Mouse (Mus musculus) kidney, embryonic 16.5 days (tissue): ENCODE results near the gene Mchr1. TPM values are rescaled to one million over a fixed set of nuclear protein-coding genes. Genes with fewer than 3 reads are reported as not detected.

Source experiments
- ATAC-seq: fragments of 200-750 bp; cut with Nextera tagmentation; 2 replicates; pipeline ENCODE4 v1.8.0; 2017; ENCODE audit warnings: moderate TSS enrichment; ENCODE audit not compliant: low FRiP score, low TSS enrichment
- H3K27ac ChIP-seq: fragments of 300-500 bp; sonication (generic); 2 replicates; pipeline ENCODE4 v1.5.1; 2014; ENCODE audit warnings: low read length
- H3K27me3 ChIP-seq: fragments of 300-500 bp; sonication (generic); 2 replicates; pipeline ENCODE4 v1.6.1; 2014; ENCODE audit warnings: low read length, control low read depth, mixed read lengths; ENCODE audit not compliant: insufficient read depth
- H3K36me3 ChIP-seq: fragments of 300-500 bp; sonication (generic); 2 replicates; pipeline ENCODE4 v1.6.1; 2014; ENCODE audit warnings: low read length, control low read depth, mixed read lengths; ENCODE audit not compliant: insufficient read depth
- H3K4me1 ChIP-seq: fragments of 300-500 bp; sonication (generic); 2 replicates; pipeline ENCODE4 v1.6.1; 2014; ENCODE audit warnings: low read length, control low read depth, mixed read lengths; ENCODE audit not compliant: insufficient read depth
- H3K4me2 ChIP-seq: fragments of 300-500 bp; sonication (generic); replicated peaks from 2 replicates; pipeline ENCODE4 v1.6.1; 2014; ENCODE audit warnings: low read depth, low read length
- H3K4me3 ChIP-seq: fragments of 300-500 bp; sonication (generic); 2 replicates; pipeline ENCODE4 v1.5.1; 2014; ENCODE audit warnings: mild to moderate bottlenecking, low read length
- H3K9ac ChIP-seq: fragments of 300-500 bp; sonication (generic); replicated peaks from 2 replicates; pipeline ENCODE4 v1.6.1; 2014; ENCODE audit warnings: low read length
- H3K9me3 ChIP-seq: fragments of 300-500 bp; sonication (generic); 2 replicates; pipeline ENCODE4 v1.6.1; 2016; ENCODE audit warnings: low read length, control low read depth
- WGBS: fragments of 180-500 bp; shearing (Covaris S2); extraction: QIAGEN DNeasy Blood & Tissue Kit; methylation state at CpG from one replicate; pipeline ENCODE4 v1.1.7; 2014; 5-methylcytosine and 5-hydroxymethylcytosine counted together
- polyA plus RNA-seq: library from polyadenylated mRNA; unstranded; fragments of >200 nt; fragmentation: Nextera tagmentation; extraction: Ambion mirVana; gene quantifications from 2 replicates; pipeline ENCODE4 v1.2.1, GENCODE M21; 2015

Mchr1 gene
- polyA plus RNA-seq, 1 experiment from 2014 or later = 1.3 TPM

- H3K4me2 ChIP-seq = no peak overlapping the region
- H3K36me3 ChIP-seq = no peaks in the 10 kb centered on the region
- no peak overlapping the region for H3K4me3 ChIP-seq
- no peak for ATAC-seq
- no peaks in the 10 kb centered on the region for H3K27me3 ChIP-seq
- no peak overlapping the region for H3K27ac ChIP-seq
- 56% methylated on average over 9 of the region's 9 CpGs for WGBS
- no peaks in the 10 kb centered on the region for H3K9me3 ChIP-seq
- H3K4me1 ChIP-seq = no peaks in the 10 kb centered on the region
- H3K9ac ChIP-seq = no peak overlapping the region
These were observed 23.0 kb downstream of the Mchr1 start for GRCm38 (mm10) chr15:81258296-81258695.

GRCm38 (mm10) chr15:81259304-81259703 lies 24.0 kb downstream of the Mchr1 start:
- H3K4me2 ChIP-seq = no peak overlapping the region
- no peak overlapping the region for H3K4me3 ChIP-seq
- no peaks in the 10 kb centered on the region for H3K4me1 ChIP-seq
- WGBS = 92% methylated on average over 5 of the region's 5 CpGs
- no peaks in the 10 kb centered on the region for H3K27me3 ChIP-seq
- no peaks in the 10 kb centered on the region for H3K9me3 ChIP-seq
- H3K9ac ChIP-seq = no peak overlapping the region
- H3K27ac ChIP-seq = no peak overlapping the region
- no peaks in the 10 kb centered on the region for H3K36me3 ChIP-seq
- ATAC-seq = no peak

- Histone ChIP-seq H3K4me3 (no peak overlapping the region), H3K4me1 (no peaks in the 10 kb centered on the region), H3K9me3 (no peaks in the 10 kb centered on the region), H3K36me3 (no peaks in the 10 kb centered on the region), H3K27ac (no peak overlapping the region), H3K27me3 (no peaks in the 10 kb centered on the region), H3K9ac (no peak overlapping the region), H3K4me2 (no peak overlapping the region)
- ATAC-seq = no peak
- WGBS = 83% methylated on average over 9 of the region's 9 CpGs
These were observed 24.9 kb downstream of the Mchr1 start for GRCm38 (mm10) chr15:81260208-81260607.

GRCm38 (mm10) chr15:81264392-81265095 lies 29.2 kb downstream of the Mchr1 start:
- no peak overlapping the region for H3K4me2 ChIP-seq

GRCm38 (mm10) chr15:81267416-81267815 lies 32.1 kb downstream of the Mchr1 start:
- H3K9ac ChIP-seq = no peak overlapping the region
- H3K4me1 ChIP-seq = peaks cover 6% of the 10 kb centered on the region
- H3K4me3 ChIP-seq = no peak overlapping the region
- 77% methylated on average over 2 of the region's 2 CpGs for WGBS
- H3K4me2 ChIP-seq = no peak overlapping the region
- H3K27me3 ChIP-seq = no peaks in the 10 kb centered on the region
- ATAC-seq = no peak
- no peaks in the 10 kb centered on the region for H3K36me3 ChIP-seq
- no peak overlapping the region for H3K27ac ChIP-seq
- H3K9me3 ChIP-seq = no peaks in the 10 kb centered on the region

More at GRCm38 (mm10) chr15:81264392-81265095, 29.2 kb downstream of the Mchr1 start:
- Histone ChIP-seq H3K4me1 (no peaks in the 10 kb centered on the region), H3K27ac (no peak overlapping the region), H3K4me3 (no peak overlapping the region), H3K36me3 (no peaks in the 10 kb centered on the region), H3K9ac (no peak overlapping the region), H3K9me3 (no peaks in the 10 kb centered on the region), H3K27me3 (no peaks in the 10 kb centered on the region)
- ATAC-seq = no peak
- WGBS = 52% methylated on average over 16 of the region's 16 CpGs

- Histone ChIP-seq H3K27ac (peak overlapping the region; percentile 21; the same call in 1 of the 2 replicates), H3K4me1 (peaks cover 25% of the 10 kb centered on the region), H3K9me3 (no peaks in the 10 kb centered on the region), H3K9ac (no peak overlapping the region), H3K27me3 (no peaks in the 10 kb centered on the region), H3K36me3 (no peaks in the 10 kb centered on the region), H3K4me2 (peak overlapping the region; percentile 5; the same call in 1 of the 2 replicates), H3K4me3 (no peak overlapping the region)
- WGBS = 10% methylated on average over 13 of the region's 13 CpGs
- ATAC-seq = peak; percentile 82
These were observed 37.2 kb downstream of the Mchr1 start for GRCm38 (mm10) chr15:81272305-81273053.

GRCm38 (mm10) chr15:81273361-81273760 lies 38.1 kb downstream of the Mchr1 start:
- Histone ChIP-seq H3K9me3 (no peaks in the 10 kb centered on the region), H3K4me3 (no peak overlapping the region), H3K27ac (no peak overlapping the region), H3K9ac (no peak overlapping the region), H3K36me3 (no peaks in the 10 kb centered on the region), H3K4me1 (peaks cover 32% of the 10 kb centered on the region), H3K4me2 (no peak overlapping the region), H3K27me3 (no peaks in the 10 kb centered on the region)
- 60% methylated on average over 2 of the region's 2 CpGs for WGBS
- ATAC-seq = no peak

- no peak overlapping the region for H3K9ac ChIP-seq
- peaks cover 32% of the 10 kb centered on the region for H3K4me1 ChIP-seq
- H3K9me3 ChIP-seq = no peaks in the 10 kb centered on the region
- H3K27me3 ChIP-seq = no peaks in the 10 kb centered on the region
- WGBS = 12% methylated on average over 11 of the region's 11 CpGs
- H3K4me2 ChIP-seq = peak overlapping the region; percentile 19; the same call in 1 of the 2 replicates
- H3K36me3 ChIP-seq = no peaks in the 10 kb centered on the region
- H3K4me3 ChIP-seq = no peak overlapping the region
- peak overlapping the region; percentile 88 for H3K27ac ChIP-seq
- ATAC-seq = peak; percentile 97
These were observed 42.6 kb downstream of the Mchr1 start for GRCm38 (mm10) chr15:81277928-81278327.

- Histone ChIP-seq H3K9ac (no peak overlapping the region), H3K4me1 (peaks cover 29% of the 10 kb centered on the region), H3K27me3 (no peaks in the 10 kb centered on the region), H3K36me3 (no peaks in the 10 kb centered on the region), H3K27ac (peak overlapping the region; percentile 65), H3K9me3 (no peaks in the 10 kb centered on the region), H3K4me3 (no peak overlapping the region), H3K4me2 (no peak overlapping the region)
- no peak for ATAC-seq
- WGBS = 49% methylated on average over 6 of the region's 6 CpGs
These were observed 43.4 kb downstream of the Mchr1 start for GRCm38 (mm10) chr15:81278699-81279098.
